Mouse (Mus musculus): ENCODE measurements around the gene Tmtc1.

Gene Tmtc1

DNA sequence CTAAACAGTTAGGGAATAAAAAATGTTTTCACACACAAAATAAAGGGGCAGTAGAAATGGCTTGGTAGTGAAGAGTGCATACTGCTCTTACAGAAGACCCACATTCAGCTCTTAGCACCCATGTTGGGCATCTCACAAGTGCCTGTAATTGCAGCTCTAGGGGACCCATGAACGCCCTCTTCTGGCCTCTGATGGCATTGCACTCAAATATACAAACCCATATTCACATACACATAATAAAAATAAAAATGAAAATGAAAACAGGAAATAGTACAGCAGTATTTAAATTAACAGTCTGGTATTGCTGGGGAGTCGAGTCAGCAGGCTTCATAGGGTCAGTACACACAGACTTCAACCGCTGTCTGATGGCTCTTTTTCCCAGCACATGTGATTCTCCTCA, 201.9 kb downstream of the Tmtc1 start:
- DNase-seq (ENCODE audit: low read depth, low spot score) = no peak

DNA sequence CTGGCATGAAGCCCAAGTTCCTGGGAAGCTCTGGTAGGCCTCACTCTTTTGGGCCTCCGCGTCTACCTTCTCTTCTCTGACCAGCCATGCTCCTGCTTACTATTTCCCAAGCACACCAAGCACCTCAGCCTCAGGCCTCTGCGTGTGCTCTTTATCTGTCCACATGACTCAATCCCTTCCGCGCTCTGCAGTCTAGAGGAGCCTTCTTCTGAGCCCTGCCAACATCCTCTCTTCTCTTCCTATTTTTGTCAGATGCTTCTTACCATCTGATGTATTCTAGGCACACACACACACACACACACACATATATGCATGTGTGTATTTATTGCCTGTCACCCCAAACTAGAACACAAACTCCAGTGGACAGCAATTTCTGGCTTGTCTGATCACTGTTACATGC, 202.5 kb downstream of the Tmtc1 start:
- DNase-seq (ENCODE audit: low read depth, low spot score) = no peak

DNA sequence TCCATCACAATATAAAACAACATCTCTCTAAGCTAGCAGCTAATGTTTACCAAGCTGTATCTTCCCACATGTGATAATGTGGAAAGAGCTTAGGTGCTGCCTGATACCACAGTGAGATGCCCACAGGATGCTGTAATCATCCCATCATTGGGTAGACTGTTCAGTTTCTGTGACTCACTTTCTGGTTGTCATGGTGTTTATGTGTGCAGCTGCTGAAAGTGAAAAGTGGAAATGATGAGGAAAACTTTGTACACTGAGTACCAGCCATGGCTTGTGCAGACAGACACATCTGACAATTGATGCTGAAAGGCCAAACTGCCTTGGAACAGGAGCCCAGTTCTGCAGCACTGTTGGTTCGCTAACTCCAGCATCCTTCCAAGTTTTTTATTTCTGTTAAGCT, 204.9 kb downstream of the Tmtc1 start:
- no peak for DNase-seq (ENCODE audit: low read depth, low spot score)

DNA sequence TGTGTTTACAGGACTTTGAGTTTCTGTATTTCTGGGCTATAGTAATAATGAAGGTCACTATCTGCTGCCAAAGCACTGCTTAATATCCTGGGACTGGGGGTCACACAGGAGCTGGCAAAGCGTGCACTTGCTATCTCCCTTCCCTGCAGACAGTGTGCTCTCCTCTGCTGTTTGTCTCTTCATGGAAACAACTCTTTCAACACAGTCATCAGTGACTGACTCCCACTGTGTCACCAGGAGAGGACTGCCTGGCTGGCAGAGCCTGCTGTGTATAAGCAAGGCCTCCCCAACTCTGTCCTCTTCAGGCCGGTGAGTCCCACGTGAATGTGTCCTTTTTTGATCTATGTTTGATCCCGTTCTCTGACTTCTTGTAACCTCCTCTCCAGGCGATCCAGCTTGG, 206.7 kb downstream of the Tmtc1 start:
- no peak for DNase-seq (ENCODE audit: low read depth, low spot score)

DNA sequence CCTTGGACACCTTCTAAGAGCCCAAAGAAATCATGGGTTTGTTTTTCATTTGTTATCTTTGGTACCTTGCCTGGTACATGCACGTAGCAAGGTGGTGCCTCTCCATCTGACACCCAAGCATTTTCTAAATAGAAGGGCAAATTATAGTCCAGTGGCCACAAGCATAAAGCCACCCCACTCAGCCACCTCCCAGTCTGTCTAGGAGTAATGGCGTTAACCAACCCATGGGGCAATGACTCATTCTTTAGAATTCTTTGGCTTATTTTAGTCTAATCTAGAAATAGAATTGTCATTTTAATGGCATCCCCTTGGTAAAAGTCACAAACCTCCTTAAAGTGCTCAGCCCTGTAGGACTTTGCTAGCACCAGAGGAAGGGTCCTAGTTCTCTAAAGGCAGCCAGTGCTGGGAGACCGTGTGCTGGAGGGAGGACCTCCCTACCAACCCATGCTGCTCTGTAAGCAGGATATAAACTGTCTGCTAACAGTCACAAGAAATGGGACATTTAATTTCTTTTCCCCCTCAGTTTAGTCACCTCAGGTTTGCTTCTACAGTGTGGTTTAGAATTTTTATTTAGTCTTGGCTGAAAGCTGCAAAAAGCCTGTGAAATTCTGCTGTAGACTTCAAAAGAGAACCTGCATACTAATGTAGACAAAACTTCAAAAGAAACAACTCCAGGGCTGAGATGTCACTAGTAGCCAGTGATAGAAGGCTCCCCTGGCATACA, 209.9 kb downstream of the Tmtc1 start:
- DNase-seq (ENCODE audit: low read depth, low spot score) = no peak

DNA sequence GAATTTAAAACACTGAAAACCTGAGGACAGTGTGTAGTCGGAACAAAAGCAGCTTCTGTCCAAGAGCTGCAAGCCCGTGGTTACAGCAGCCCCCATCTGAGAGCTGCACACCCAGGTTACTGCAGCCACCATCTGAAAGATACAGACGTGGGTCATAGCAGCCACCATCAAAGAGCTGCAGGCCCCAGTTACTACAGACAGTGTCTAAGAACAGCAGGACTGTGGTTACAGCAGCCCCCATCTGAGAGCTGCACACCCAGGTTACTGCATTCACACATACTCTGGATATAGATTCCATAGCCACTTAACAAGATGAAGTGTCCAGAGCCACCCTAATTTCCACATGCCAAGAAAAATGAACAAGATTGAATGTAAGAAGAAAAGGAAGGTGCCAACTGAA, 216.6 kb downstream of the Tmtc1 start:
- no peak for DNase-seq (ENCODE audit: low read depth, low spot score)

DNA sequence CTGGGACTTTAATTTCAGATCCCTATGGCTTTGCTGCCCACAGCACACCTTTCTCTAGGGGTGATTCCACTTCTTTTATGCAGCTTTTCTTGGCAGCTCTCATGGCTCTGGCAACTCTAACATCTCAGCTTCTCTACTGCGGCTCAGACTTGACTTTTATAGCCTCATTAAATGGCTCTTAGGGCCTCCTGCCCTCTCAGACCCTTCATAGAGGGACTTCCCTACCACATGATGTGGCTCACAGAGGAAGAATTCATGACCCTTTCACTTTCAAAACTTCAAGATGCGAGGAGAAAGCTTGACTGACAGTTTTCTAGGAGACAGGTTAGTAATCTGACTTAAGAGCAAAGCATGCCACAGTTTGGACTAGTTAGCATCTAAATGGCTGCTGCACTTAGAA, 221.5 kb downstream of the Tmtc1 start:
- no peak for DNase-seq (ENCODE audit: low read depth, low spot score)

DNA sequence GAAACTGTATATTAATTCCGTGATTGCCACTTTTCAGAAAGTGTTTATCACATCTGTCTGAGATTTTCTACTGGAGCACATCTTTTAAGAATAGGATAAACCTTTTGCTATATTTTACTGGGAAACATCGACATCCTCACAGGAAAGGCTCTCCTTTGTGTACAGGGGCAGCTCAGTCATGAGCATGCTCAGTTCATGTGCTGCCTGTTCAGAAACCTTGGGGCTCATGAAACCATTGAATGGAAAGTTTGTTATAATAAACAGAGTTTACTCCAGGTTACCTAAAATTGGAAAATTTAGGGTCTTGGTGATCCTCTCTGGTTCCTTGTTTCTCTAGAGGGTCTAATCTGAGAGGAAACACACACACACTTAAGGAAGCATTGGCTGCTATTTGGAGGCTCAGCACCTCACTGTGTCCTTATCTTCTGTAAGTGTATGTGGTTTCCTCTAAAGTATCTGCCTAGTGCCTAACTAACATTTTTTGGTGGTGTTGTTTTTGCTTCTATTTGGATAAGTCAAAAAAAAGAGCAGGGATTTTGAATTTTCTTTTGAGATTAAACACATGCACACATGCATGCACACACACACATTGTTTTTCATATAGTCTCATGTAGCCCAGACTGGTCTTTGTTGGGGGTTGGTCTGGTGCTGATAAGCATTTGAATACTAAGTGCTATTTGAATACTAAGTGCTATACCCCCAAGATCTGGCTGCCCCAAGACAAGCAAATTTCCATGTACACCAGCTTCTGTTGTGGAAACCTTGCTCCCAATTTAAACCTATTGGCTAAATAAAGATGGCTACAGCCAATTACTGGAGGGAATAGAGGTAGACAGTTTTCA, 225.7 kb downstream of the Tmtc1 start:
- no peak for DNase-seq (ENCODE audit: low read depth, low spot score)

DNA sequence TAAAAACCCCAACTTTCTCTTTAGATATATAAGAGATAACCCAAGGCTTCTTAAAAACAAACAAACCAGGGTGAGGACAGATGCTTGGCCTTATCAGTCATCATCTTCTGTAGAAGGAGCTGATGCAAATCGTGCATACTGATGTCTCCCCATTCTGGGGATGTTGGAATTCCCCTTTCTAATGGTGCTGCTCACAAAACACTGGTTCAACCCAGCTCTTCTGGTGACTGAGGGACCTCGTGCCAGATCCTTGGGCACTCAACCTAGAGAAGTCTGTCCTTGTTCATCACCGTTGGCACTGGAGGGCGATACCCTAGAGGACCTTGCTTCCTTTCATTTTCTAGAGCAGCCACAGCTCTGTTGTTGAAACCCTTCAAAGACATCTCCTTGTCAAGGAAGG, 227.4 kb downstream of the Tmtc1 start:
- no peak for DNase-seq (ENCODE audit: low read depth, low spot score)

DNA sequence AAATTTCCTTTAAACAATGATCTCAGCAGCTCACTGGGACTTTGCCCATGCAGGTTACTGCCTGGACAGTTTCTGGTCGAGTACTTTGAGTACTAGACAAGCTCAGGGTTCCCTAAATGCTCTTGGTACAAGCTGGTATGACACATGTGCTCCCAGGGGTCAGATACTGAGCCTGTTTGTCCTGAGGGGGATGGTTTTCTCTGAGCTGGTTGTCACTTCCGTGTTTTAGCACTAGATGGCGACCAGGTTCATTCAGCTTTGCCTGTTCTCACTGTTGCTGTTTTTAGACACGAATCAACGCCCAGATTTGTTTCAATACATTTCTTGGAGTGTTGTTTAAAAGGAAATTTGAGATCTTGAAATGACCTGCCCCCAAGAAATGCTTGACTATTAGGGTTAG, 229.4 kb downstream of the Tmtc1 start:
- no peak for DNase-seq (ENCODE audit: low read depth, low spot score)

DNA sequence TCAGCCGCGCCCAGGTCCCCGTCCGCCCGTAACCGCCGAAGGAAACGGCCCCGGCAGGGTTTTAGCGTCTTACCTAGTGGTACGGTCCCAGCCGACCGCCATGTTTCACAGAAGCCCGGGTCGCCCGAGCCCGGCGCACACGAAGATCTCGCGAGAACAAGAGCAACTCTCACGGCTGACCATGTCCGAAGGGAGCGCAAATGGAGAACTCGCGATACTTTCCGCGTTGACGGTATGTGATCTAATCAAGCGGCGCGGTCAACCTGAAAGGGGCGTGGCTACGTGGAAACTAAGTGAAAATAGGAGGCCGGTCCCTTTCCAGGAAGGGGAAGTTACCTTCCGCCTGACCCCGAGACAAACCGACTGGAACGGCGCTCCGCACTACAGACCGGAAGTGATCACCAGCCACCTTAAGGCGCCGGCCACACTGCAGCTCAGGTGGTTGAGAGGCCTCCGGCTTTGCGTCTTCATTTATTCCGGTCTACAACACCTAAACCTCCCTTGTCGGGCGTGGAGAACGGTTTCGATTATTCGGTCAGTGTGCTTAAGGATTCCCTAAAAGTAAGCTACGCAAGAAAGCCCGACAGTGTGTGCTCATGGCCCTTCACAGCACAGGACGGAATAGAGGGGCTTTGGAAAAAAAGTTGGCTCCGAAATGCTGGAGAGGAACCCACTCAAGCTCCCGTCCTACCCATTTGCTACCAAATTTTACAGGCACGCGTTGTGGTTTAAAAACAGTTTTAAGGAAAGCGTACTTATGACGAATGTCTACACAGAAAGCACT, 232.1 kb downstream of the Tmtc1 start, which contains the start of gene Ergic2:
Ergic2 (minus strand) TSS at position 478 of the 784 bp plus-strand sequence.
- peak; percentile 99 for DNase-seq (ENCODE audit: low read depth, low spot score)

DNA sequence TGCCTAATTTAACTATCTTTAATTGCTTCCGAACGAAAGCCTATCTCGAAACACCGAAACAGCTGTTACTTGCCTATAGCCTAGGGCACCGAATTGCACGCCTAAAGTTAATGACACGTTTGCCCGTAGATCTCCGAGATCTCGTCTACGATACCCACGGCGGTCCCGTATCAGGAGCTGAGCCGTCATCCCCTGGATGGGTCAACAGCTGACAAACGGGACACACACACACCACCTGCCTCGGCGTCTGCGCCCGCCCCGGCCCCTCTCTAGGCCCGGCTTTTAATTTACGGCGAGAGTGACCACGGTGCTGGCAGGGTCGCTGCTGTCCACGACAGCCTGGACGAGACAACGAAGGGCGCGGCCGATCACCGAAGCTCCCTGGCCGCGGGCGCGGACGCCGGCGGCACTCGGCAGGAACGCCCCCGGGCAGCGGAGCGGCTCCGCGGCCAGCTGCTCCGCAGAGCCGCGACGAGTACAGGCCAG, 232.8 kb downstream of the Tmtc1 start:
- no peak for DNase-seq (ENCODE audit: low read depth, low spot score)

DNA sequence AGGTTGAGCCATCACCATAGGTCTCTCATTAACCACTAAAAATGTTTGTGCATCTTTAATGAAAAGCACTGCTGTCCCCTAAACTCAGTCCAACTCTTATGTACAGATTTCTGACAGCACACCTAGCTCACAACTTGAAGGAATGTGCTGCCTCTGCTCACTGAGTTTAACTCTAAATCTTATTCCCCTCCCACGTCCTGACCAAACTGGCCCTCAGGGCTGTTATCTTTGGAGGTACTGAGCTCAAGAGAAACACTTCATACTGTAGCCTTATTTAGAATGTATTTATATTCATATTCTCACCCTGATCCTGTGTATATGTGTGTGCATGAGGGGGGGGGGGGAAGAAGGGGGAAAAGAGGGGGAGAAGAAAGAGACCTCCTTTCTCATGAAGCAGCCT, 236.7 kb downstream of the Tmtc1 start:
- DNase-seq (ENCODE audit: low read depth, low spot score) = no peak

DNA sequence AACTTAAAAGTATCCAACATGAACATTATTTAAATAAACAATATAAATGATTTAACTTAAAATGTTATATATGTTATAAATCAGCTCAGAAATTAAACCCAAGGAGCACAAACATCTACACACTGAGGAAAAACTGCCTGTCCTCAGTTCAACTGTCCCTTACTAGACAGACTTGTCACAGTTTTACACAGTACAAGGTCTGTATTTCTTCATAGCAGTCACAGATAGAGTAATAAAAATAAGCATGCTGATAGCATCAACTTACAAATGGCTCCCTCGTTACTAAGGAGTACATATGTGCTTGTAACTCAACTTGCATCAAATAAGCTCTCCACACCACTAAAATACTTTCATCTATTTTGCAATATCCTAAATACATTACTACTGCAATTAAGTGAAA, 239.1 kb downstream of the Tmtc1 start:
- DNase-seq (ENCODE audit: low read depth, low spot score) = no peak

DNA sequence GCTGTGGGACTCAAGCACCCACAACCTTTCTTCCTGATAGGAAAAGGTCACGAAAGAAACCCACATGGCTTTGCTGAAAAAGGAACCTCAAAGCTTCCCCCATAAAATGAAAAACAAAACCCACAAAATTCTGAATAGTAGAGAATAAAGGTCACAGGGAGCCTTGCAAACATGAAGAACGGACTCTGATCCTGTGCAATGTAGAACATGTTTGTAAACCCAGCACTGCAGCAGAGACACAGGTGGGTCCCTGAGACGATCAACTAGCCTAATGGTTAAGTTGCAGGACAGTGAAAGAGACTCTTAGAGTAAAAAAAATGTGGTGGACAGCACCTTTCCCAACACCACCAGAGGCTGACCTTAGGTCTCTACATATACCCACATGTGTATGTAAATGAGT, 244.5 kb downstream of the Tmtc1 start:
- no peak for DNase-seq (ENCODE audit: low read depth, low spot score)

DNA sequence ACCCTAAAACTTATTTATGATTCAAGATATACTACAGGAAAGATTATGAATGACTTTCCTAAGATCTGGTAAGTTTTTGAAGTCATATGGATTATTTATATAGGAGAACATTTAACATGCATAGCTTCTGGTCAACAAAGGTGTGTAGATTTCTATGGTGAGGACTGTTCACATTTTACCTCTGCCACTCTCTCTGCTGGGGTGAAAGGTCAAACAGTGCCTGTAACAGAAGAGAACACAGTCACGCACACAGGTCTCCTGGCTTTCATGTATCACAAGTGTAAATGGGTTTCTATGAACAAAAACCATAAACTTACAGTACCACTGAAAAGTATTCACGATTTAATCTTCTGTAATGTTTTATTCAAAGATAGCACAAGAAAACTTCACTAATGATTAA, 245.0 kb downstream of the Tmtc1 start:
- no peak for DNase-seq (ENCODE audit: low read depth, low spot score)

DNA sequence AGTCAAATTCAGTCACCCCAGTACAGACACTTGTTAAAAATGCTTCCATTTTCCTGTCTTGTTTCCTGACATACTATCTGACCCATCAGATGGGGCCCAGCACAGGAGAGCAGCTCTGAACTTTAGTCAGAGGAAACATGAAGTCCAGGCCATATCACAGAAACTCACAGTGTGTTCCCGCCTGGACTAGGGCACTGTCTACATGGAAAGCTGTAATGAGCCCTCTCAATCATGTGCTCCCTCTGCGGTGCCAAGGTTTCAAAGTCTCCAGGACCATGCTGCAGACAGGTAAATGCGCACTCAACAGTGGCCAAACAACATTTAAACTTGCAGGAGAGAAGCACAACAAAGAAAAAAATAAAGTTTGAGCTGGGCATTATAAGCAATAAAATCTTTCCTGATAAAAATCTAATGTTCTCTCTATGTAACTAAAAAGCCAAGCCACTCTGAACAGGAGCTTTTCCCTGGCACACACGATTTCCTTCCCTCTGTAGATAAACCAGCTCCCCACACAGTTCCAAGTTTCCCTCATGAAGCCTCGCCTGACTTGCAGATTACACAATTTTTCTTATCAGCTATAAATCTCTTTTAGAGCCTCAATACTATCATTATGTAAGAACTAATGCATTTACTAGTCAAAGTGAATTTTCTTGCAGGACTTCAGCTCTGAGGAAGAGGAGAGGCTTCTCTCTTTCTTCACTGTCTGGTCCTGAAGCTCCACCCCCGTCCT, 250.1 kb downstream of the Tmtc1 start:
- DNase-seq (ENCODE audit: low read depth, low spot score) = no peak

DNA sequence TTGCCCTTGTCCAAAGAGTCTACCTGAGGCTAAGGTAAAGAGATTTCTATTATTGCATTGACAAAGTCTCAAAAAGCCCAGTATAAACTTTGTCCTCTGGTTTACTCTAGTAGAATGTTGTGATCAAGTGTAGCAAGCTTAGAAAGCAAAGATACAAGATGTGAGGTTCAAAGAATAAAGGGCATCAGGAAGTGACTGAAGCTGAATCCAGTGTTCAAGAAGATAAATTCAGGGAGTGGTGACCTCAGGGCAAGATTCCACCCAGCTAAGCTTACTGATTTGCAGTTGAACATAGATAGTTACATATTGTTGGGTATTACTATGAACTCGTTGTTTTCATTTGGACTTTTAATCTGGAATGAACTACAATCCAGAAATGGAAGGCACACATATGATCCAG, 258.5 kb downstream of the Tmtc1 start:
- DNase-seq (ENCODE audit: low read depth, low spot score) = no peak
